Mouse (Mus musculus): ENCODE measurements around the gene Pou5f1.
"Not testable (repeated sequence)": the region's sequence is repeated elsewhere in the genome, so short reads cannot be mapped to it uniquely, and the experiment has no call there.

DNA sequence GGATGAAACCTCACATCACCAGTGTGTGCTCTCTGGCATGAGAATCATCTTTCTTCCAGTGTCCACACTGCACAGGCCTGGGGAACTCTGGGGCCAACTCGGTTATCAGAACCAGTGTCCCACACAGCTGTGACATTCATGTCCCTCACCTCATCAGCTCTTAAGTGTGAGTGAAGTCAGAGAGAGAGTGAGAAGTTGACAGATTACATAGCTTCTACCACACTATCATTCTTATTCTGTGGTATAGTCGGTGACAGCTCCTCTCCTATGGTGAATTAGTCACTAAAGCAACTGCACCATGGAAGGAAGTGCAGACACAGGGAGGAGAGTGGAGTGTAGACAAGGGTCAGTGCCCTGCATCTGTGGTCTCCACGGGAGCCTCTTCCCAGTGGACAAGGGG lies 36.9 kb upstream of the Pou5f1 start:
- TF ChIP-seq CTCF (IDR thresholded peaks at IDR 0.05; ENCODE audit: low read depth); EP300 (optimal IDR thresholded peaks at IDR 0.05): not testable (repeated sequence)
